ENCODE assay signal across 27 mouse cellular contexts in the genomic region with DNA sequence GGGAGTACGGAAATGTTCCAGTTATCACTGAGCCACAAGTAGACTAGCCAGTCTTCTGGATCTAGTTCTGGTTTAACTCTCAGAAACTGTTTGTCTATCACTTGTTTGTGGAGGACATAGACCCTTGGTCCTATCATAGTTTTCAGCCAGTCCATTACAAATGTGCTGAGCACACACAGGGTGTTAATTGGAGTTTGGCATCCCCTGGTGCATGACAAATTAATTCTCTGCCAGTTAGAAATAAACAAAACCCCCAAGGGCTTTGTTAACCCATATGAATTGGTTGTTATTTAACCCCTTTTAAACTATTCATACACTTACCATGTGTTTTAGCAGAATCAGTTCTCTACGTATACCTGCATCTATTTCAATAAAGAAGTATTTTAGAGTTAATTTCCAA.
DNase-seq lines count a peak whose midpoint lies in the region; ATAC-seq and TF ChIP-seq lines count a peak whose summit lies in the region.
"Had no signal": no experiment of that assay in that cellular context is flagged by ENCODE, and none has a peak within 500 bp of the region (broad histone marks: within the 10 kb centered on the region; RNA-seq: fewer than 3 reads in every experiment).

No protein-coding gene starts in this region.

- no peaks in the 10 kb centered on the region for H3K27me3 ChIP-seq in forebrain, embryonic 13.5 days
- H3K27me3 ChIP-seq in forebrain, embryonic 10.5 days (ENCODE audit: poor library complexity, severe bottlenecking): no peaks in the 10 kb centered on the region
- no peaks in the 10 kb centered on the region for H3K27me3 ChIP-seq in kidney, adult 2 months (replicated peaks; ENCODE audit: control insufficient read depth, insufficient read depth, low read length)
- no peaks in the 10 kb centered on the region for H3K27me3 ChIP-seq in neural tube, embryonic 12.5 days (replicated peaks)
- no peaks in the 10 kb centered on the region for H3K27me3 ChIP-seq in neural tube, embryonic 15.5 days (replicated peaks)
- H3K27me3 ChIP-seq in forebrain, embryonic 15.5 days: no peaks in the 10 kb centered on the region
- H3K27me3 ChIP-seq: midbrain, embryonic 15.5 days; Patski had no signal

- 45% methylated on average over 2 of the region's 2 CpGs for WGBS in forebrain, embryonic 13.5 days
- 67% methylated on average over 2 of the region's 2 CpGs for WGBS in forebrain, embryonic 10.5 days
- WGBS in kidney, adult 2 months: 46% methylated on average over 2 of the region's 2 CpGs
- WGBS in neural tube, embryonic 12.5 days: 64% methylated on average over 2 of the region's 2 CpGs
- WGBS in neural tube, embryonic 15.5 days: 69% methylated on average over 2 of the region's 2 CpGs
- WGBS in forebrain, embryonic 15.5 days: 31% methylated on average over 2 of the region's 2 CpGs

- H3K9ac ChIP-seq in forebrain, embryonic 13.5 days: no peak overlapping the region
- no peak overlapping the region for H3K9ac ChIP-seq in neural tube, embryonic 12.5 days
- H3K9ac ChIP-seq in neural tube, embryonic 15.5 days (replicated peaks): no peak overlapping the region
- no peak overlapping the region for H3K9ac ChIP-seq in forebrain, embryonic 15.5 days (replicated peaks)
- H3K9ac ChIP-seq: liver, embryonic 14.5 days; midbrain, embryonic 15.5 days had no signal

- H3K9me3 ChIP-seq in forebrain, embryonic 13.5 days (replicated peaks): no peaks in the 10 kb centered on the region
- H3K9me3 ChIP-seq in forebrain, embryonic 10.5 days: no peaks in the 10 kb centered on the region
- H3K9me3 ChIP-seq in neural tube, embryonic 12.5 days: no peaks in the 10 kb centered on the region
- H3K9me3 ChIP-seq in neural tube, embryonic 15.5 days (replicated peaks): no peaks in the 10 kb centered on the region
- no peaks in the 10 kb centered on the region for H3K9me3 ChIP-seq in forebrain, embryonic 15.5 days
- H3K9me3 ChIP-seq: midbrain, embryonic 15.5 days had no signal

- H3K27ac ChIP-seq in forebrain, embryonic 13.5 days: no peak overlapping the region
- H3K27ac ChIP-seq in forebrain, embryonic 10.5 days: no peak overlapping the region
- no peak overlapping the region for H3K27ac ChIP-seq in kidney, adult 2 months (ENCODE audit: insufficient read depth, low read depth, low read length)
- no peak overlapping the region for H3K27ac ChIP-seq in neural tube, embryonic 12.5 days
- no peak overlapping the region for H3K27ac ChIP-seq in neural tube, embryonic 15.5 days (replicated peaks)
- H3K27ac ChIP-seq in forebrain, embryonic 15.5 days (replicated peaks): no peak overlapping the region
- H3K27ac ChIP-seq: gastrocnemius, adult 2 months; liver, embryonic 14.5 days; macrophage; midbrain, embryonic 15.5 days had no signal

- no peak overlapping the region for H3K4me2 ChIP-seq in forebrain, embryonic 13.5 days
- H3K4me2 ChIP-seq in neural tube, embryonic 12.5 days (replicated peaks): no peak overlapping the region
- H3K4me2 ChIP-seq in neural tube, embryonic 15.5 days: no peak overlapping the region
- no peak overlapping the region for H3K4me2 ChIP-seq in forebrain, embryonic 15.5 days (replicated peaks)
- H3K4me2 ChIP-seq: heart, embryonic 11.5 days; midbrain, embryonic 15.5 days had no signal

- no peak for TF ChIP-seq CTCF in kidney, adult 2 months (conservative IDR thresholded peaks at IDR 0.05; ENCODE audit: insufficient read depth, insufficient read length, low read depth, low read length)

- ATAC-seq in forebrain, embryonic 13.5 days: peak; percentile 53; the same call in 1 of the 2 replicates
- ATAC-seq in neural tube, embryonic 12.5 days (ENCODE audit: low FRiP score, low read depth): 0 out of 2 replicates have a peak, but pooled peaks have one; percentile 53
- ATAC-seq in neural tube, embryonic 15.5 days (ENCODE audit: low FRiP score): no peak
- peak; percentile 66; the same call in 1 of the 2 replicates for ATAC-seq in forebrain, embryonic 15.5 days (replicated peaks)
- ATAC-seq: intestine, embryonic 16.5 days; midbrain, embryonic 15.5 days; Patski had no signal

- no peaks in the 10 kb centered on the region for H3K36me3 ChIP-seq in forebrain, embryonic 13.5 days (ENCODE audit: poor library complexity, severe bottlenecking)
- H3K36me3 ChIP-seq in forebrain, embryonic 10.5 days (replicated peaks): no peaks in the 10 kb centered on the region
- no peaks in the 10 kb centered on the region for H3K36me3 ChIP-seq in kidney, adult 2 months (ENCODE audit: control insufficient read depth, insufficient read depth, low read length)
- H3K36me3 ChIP-seq in neural tube, embryonic 12.5 days: no peaks in the 10 kb centered on the region
- H3K36me3 ChIP-seq in neural tube, embryonic 15.5 days: no peaks in the 10 kb centered on the region
- H3K36me3 ChIP-seq in forebrain, embryonic 15.5 days: no peaks in the 10 kb centered on the region
- H3K36me3 ChIP-seq: midbrain, embryonic 15.5 days had no signal

- no peak for DNase-seq in forebrain, embryonic 10.5 days (ENCODE audit: extremely low spot score, low spot score)
- peak; percentile 16 for DNase-seq in kidney, adult 2 months
- no peak for DNase-seq in kidney, adult 18-20 months
- DNase-seq in cerebellum, postnatal 25 days: no peak
- DNase-seq: adrenal gland, postnatal 14 days; cerebellum, adult 11-12 months; cerebellum, adult 9-11 months; gastrocnemius, adult 2 months; gastrocnemius, postnatal 36 days; heart, adult 18-20 months; heart, postnatal 36 days; kidney, postnatal 14 days; liver; lung, adult 2 months; lung, postnatal 10 days; right cerebral cortex, postnatal 14 days; thymus, postnatal 4 days had no signal

- no peak for TF ChIP-seq POLR2A in kidney, adult 2 months (IDR thresholded peaks at IDR 0.05; ENCODE audit: low read depth, low read length)

- H3K4me3 ChIP-seq in forebrain, embryonic 13.5 days: no peak overlapping the region
- no peak overlapping the region for H3K4me3 ChIP-seq in forebrain, embryonic 10.5 days
- no peak overlapping the region for H3K4me3 ChIP-seq in kidney, adult 2 months (ENCODE audit: insufficient read depth, low read depth, low read length)
- no peak overlapping the region for H3K4me3 ChIP-seq in neural tube, embryonic 12.5 days
- no peak overlapping the region for H3K4me3 ChIP-seq in neural tube, embryonic 15.5 days (replicated peaks)
- no peak overlapping the region for H3K4me3 ChIP-seq in forebrain, embryonic 15.5 days
- H3K4me3 ChIP-seq: gastrocnemius, adult 2 months; midbrain, embryonic 15.5 days had no signal

- 0 out of 2 replicates have a peak, but pooled peaks cover 2% of the 10 kb centered on the region for H3K4me1 ChIP-seq in forebrain, embryonic 13.5 days
- no peaks in the 10 kb centered on the region for H3K4me1 ChIP-seq in forebrain, embryonic 10.5 days
- H3K4me1 ChIP-seq in kidney, adult 2 months (ENCODE audit: control insufficient read depth, insufficient read depth, low read length): no peaks in the 10 kb centered on the region
- H3K4me1 ChIP-seq in neural tube, embryonic 12.5 days: no peaks in the 10 kb centered on the region
- no peaks in the 10 kb centered on the region for H3K4me1 ChIP-seq in neural tube, embryonic 15.5 days
- no peaks in the 10 kb centered on the region for H3K4me1 ChIP-seq in forebrain, embryonic 15.5 days
- H3K4me1 ChIP-seq: midbrain, embryonic 15.5 days had no signal
